Mouse (Mus musculus) megakaryocyte-erythroid progenitor cell, adult 5 weeks (primary cell): Measurements from ENCODE around the gene Ina. TPM values are rescaled to one million over a fixed set of nuclear protein-coding genes. Genes with fewer than 3 reads are reported as not detected.

ENCODE experiments used
- polyA plus RNA-seq: library from polyadenylated mRNA; stranded (reverse); fragments of >175 nt; gene quantifications from 2 replicates; pipeline ENCODE4 v1.2.3, GENCODE M21; 2012

The Ina gene
- 0.04 TPM in 1 of 2 replicates, not detected in the other for polyA plus RNA-seq

GRCm38 (mm10) chr19:47014447-47015381 lies at the start of gene Ina, which contains the start of gene Nt5c2:
Gene Ina, plus strand, starts transcription at chr19:47014698.
Gene Nt5c2, minus strand, starts transcription at chr19:47015153.

GRCm38 (mm10) chr19:47050271-47051032 lies 36.0 kb downstream of the Ina start, which contains the start of gene Pcgf6:
Gene Pcgf6, minus strand, starts transcription at chr19:47050906.

GRCm38 (mm10) chr19:47067096-47067882 lies 52.8 kb downstream of the Ina start, which contains the start of gene Taf5:
Gene Taf5, plus strand, starts transcription at chr19:47067746.

Other genes with a start within 250 kb of the Ina start
- 10.0 and 10.1 TPM in 2 replicates for gene Nt5c2, start 455 bp downstream of the Ina start, polyA plus RNA-seq
- gene Pcgf6, start 36.2 kb downstream of the Ina start, polyA plus RNA-seq, result 11.4 and 14.8 TPM in 2 replicates
- gene Taf5, start 53.0 kb downstream of the Ina start, polyA plus RNA-seq, result 6.3 and 6.7 TPM in 2 replicates
- gene Usmg5, start 75.9 kb downstream of the Ina start, polyA plus RNA-seq, result 15.4 and 20.6 TPM in 2 replicates
- gene Pdcd11, start 76.1 kb downstream of the Ina start, polyA plus RNA-seq, result 16.7 and 27.0 TPM in 2 replicates
- gene Calhm2, start 123.6 kb downstream of the Ina start, polyA plus RNA-seq, result 5.0 and 9.6 TPM in 2 replicates
- gene Calhm1, start 129.6 kb downstream of the Ina start, polyA plus RNA-seq, result not detected in 2 replicates
- not detected in 2 replicates for gene Calhm3, start 143.1 kb downstream of the Ina start, polyA plus RNA-seq
- gene Neurl1a, start 164.1 kb downstream of the Ina start, polyA plus RNA-seq, result 0.41 and 0.66 TPM in 2 replicates